Comparison of ENCODE assay signal across 8 mouse cellular contexts in the genomic region with DNA sequence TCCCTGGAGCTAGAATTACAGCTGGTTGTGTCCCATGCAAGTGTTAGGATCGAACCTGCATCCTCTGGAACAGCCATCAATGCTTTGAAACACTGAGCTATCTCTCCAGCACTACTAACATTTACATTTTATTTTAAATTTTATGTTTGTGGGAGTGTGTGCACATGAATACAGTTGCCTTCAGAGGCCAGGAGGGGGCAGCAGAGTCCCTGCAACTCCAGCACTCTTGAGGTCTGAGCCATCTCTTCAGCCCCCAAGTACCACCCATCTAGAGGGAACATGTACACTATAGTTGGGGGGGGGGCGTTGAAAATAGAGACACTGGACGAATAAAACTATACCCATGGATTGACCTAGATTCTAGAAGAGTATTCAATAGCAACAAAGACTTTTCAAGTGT. TPM values are rescaled to one million over a fixed set of nuclear protein-coding genes. Genes with fewer than 3 reads are reported as not detected.
DNase-seq lines count a peak whose midpoint lies in the region; ATAC-seq and TF ChIP-seq lines count a peak whose summit lies in the region.

No protein-coding gene starts in this region.

- no peaks in the 10 kb centered on the region for H3K36me3 ChIP-seq in liver, adult 2 months (ENCODE audit: control insufficient read depth, insufficient read depth, low read length)
- no peaks in the 10 kb centered on the region for H3K36me3 ChIP-seq in liver, embryonic 12.5 days

- intact Hi-C loops in heart, postnatal 36 days (cut with DNase I), result loop anchor here (1.0 to 2.0 kb wide), 2 partner anchors 38 to 105 kb away; a partner anchor contains a TSS

- H3K27me3 ChIP-seq in liver, adult 2 months (ENCODE audit: control insufficient read depth, insufficient read depth, low read length), result no peaks in the 10 kb centered on the region
- H3K27me3 ChIP-seq in liver, embryonic 12.5 days (replicated peaks), result no peaks in the 10 kb centered on the region

- H3K79me2 ChIP-seq in liver, adult 2 months (ENCODE audit: control insufficient read depth, insufficient read depth, low read length), result no peaks in the 10 kb centered on the region

- H3K9ac ChIP-seq in liver, adult 2 months (ENCODE audit: low read depth, low read length), result no peak overlapping the region
- H3K9ac ChIP-seq in liver, embryonic 12.5 days, result no peak overlapping the region

- no peaks in the 10 kb centered on the region for H3K9me3 ChIP-seq in liver, embryonic 12.5 days (replicated peaks)

- DNase-seq in adrenal gland, adult 18-20 months (ENCODE audit: low spot score in 2 of 2), result peak; percentile 56 to 63
- DNase-seq in adrenal gland, postnatal 4 days (ENCODE audit: low spot score in 2 of 2), result no peak
- peak; percentile 20 for DNase-seq in liver, adult 2 months (ENCODE audit: extremely low read depth, low read depth, low spot score)
- peak; percentile 64 to 76 for DNase-seq in heart, postnatal 36 days
- peak; percentile 66 for DNase-seq in lung, postnatal 25 days (ENCODE audit: low spot score)

- H3K4me1 ChIP-seq in liver, adult 2 months (ENCODE audit: control insufficient read depth, insufficient read depth, low read length), result no peaks in the 10 kb centered on the region; the same call in 1 of the 2 replicates
- no peaks in the 10 kb centered on the region for H3K4me1 ChIP-seq in liver, embryonic 12.5 days
- H3K4me1 ChIP-seq in bone marrow, adult 2 months (ENCODE audit: control insufficient read depth, insufficient read depth, low read length), result no peaks in the 10 kb centered on the region

- ATAC-seq in liver, embryonic 12.5 days, result no peak
- no peak for ATAC-seq in inflammation-experienced regulatory T-cells, adult 6 months

- WGBS in liver, adult 2 months, result 71% methylated on average over 3 of the region's 3 CpGs
- WGBS in liver, embryonic 12.5 days (ENCODE audit: insufficient replicate concordance), result 32% methylated on average over 3 of the region's 3 CpGs
- WGBS in bone marrow, adult 2 months, result 61% methylated on average over 3 of the region's 3 CpGs

- no peak overlapping the region for H3K27ac ChIP-seq in liver, adult 2 months (replicated peaks; ENCODE audit: insufficient read depth, low read depth, low read length)
- no peak overlapping the region for H3K27ac ChIP-seq in liver, embryonic 12.5 days
- H3K27ac ChIP-seq in bone marrow, adult 2 months (ENCODE audit: control insufficient read depth, insufficient read depth, low read depth, low read length, poor library complexity), result no peak overlapping the region

- peak; percentile 84 for TF ChIP-seq CTCF in liver, adult 2 months (IDR thresholded peaks at IDR 0.05; ENCODE audit: low read depth, low read length)
- TF ChIP-seq CTCF in bone marrow, adult 2 months (IDR thresholded peaks at IDR 0.05; ENCODE audit: control insufficient read depth, insufficient read depth, low read length), result peak; percentile 72

- no peak overlapping the region for H3K4me3 ChIP-seq in liver, adult 2 months (ENCODE audit: insufficient read depth, low read depth, low read length)
- no peak overlapping the region for H3K4me3 ChIP-seq in liver, embryonic 12.5 days
- no peak overlapping the region for H3K4me3 ChIP-seq in bone marrow, adult 2 months (replicated peaks; ENCODE audit: control insufficient read depth, low read depth, low read length)

- no peak overlapping the region for H3K4me2 ChIP-seq in liver, embryonic 12.5 days

- no peak for TF ChIP-seq POLR2A in liver, adult 2 months (IDR thresholded peaks at IDR 0.05; ENCODE audit: extremely low read depth, insufficient read depth, low read length)
- no peak for TF ChIP-seq POLR2A in bone marrow, adult 2 months (IDR thresholded peaks at IDR 0.05; ENCODE audit: borderline replicate concordance, control insufficient read depth, low read depth, low read length)

RNA-seq across cellular contexts. Expression of a gene that starts 37.3 kb away (rescaled TPM):
- 10 to 100 TPM; 19.0 to 45.4 TPM for total RNA-seq in adrenal gland, adult 18-20 months (2021)
- 10 to 100 TPM in 1 of 2 experiments, 1 to 10 TPM in 1; 7.9 to 11.2 TPM for total RNA-seq in adrenal gland, postnatal 4 days (2021)
- 0.37 and 1.0 TPM in 2 replicates for total RNA-seq in liver, adult 2 months (2014; rRNA removed)
- polyA plus RNA-seq in liver, adult 2 months (2012; rRNA removed), result 0.15 and 0.19 TPM in 2 replicates
- polyA plus RNA-seq in liver, embryonic 12.5 days (2016; fragmentation: Nextera tagmentation; extraction: Ambion mirVana), result 0.37 and 0.56 TPM in 2 replicates
- polyA plus RNA-seq in bone marrow, adult 2 months (2011; ENCODE audit: insufficient read depth, insufficient read length, low replicate concordance, missing spikeins), result 0.82 TPM in 1 of 2 replicates, not detected in the other
- 100 to 1,000 TPM; 144 to 146 TPM for total RNA-seq in heart, postnatal 36 days (2021)
- polyA plus RNA-seq in inflammation-experienced regulatory T-cells, adult 6 months (2017; shearing (Covaris generic)), result under 1 TPM in 1 of 3 experiments, not detected in 2; 0.09 TPM

RNA-seq across cellular contexts. Expression of a gene that starts 45.5 kb away (rescaled TPM):
- total RNA-seq in adrenal gland, adult 18-20 months (2021), result 10 to 100 TPM; 12.1 to 13.0 TPM
- total RNA-seq in adrenal gland, postnatal 4 days (2021), result 1 to 10 TPM; 9.7 to 9.8 TPM
- 6.1 and 7.7 TPM in 2 replicates for total RNA-seq in liver, adult 2 months (2014; rRNA removed)
- 2.4 and 2.6 TPM in 2 replicates for polyA plus RNA-seq in liver, adult 2 months (2012; rRNA removed)
- 4.8 and 5.1 TPM in 2 replicates for polyA plus RNA-seq in liver, embryonic 12.5 days (2016; fragmentation: Nextera tagmentation; extraction: Ambion mirVana)
- 1.7 and 3.0 TPM in 2 replicates for polyA plus RNA-seq in bone marrow, adult 2 months (2011; ENCODE audit: insufficient read depth, insufficient read length, low replicate concordance, missing spikeins)
- total RNA-seq in heart, postnatal 36 days (2021), result 10 to 100 TPM; 21.1 to 22.6 TPM
- 1 to 10 TPM; 2.3 to 7.5 (median 5.8) TPM for polyA plus RNA-seq in inflammation-experienced regulatory T-cells, adult 6 months (2017; shearing (Covaris generic))

Comparison
In these comparisons a context has a peak if more than half of its experiments do, and no peak if none do; other contexts are left out.
1. DNase-seq: peak in adrenal gland, adult 18-20 months (2 of 2), liver, adult 2 months (single experiment), heart, postnatal 36 days (2 of 2) and lung, postnatal 25 days (single experiment); none in adrenal gland, postnatal 4 days (0 of 2).